Mouse (Mus musculus) liver, embryonic 14.5 days (tissue): ENCODE results near the gene Mamdc2.

Experiments
- CTCF ChIP-seq: IDR thresholded peaks from 2 replicates; pipeline ENCODE4 v1.5.1; 2016; ENCODE audit warnings: antibody characterized with exemption, low read depth, control low read depth
- EP300 ChIP-seq: IDR thresholded peaks from 2 replicates; pipeline ENCODE4 v1.6.1; 2016; ENCODE audit warnings: antibody characterized with exemption, low read depth

- no peak for TF ChIP-seq EP300
- TF ChIP-seq CTCF: no peak
Observed at GRCm38 (mm10) chr19:23435731-23436130, 12.5 kb downstream of the Mamdc2 start.
